11 mouse cellular contexts compared by ENCODE assay signal in genomic region chr10:118622916-118623315, GRCm38 (mm10).
"Had no signal": no experiment of that assay in that cellular context is flagged by ENCODE, and none has a peak within 500 bp of the region (broad histone marks: within the 10 kb centered on the region; RNA-seq: fewer than 3 reads in every experiment).

No protein-coding gene starts in this region.

- DNase-seq: left cerebral cortex, postnatal 4 days; liver; liver, embryonic 13.5 days; liver, postnatal 0 days; lung, adult 18-20 months; lung, adult 2 months; lung, embryonic 14.5 days; lung, postnatal 14 days; lung, postnatal 36 days; lung, postnatal 4 days; midbrain, embryonic 14.5 days had no signal
